ENCODE assay signal across 9 mouse cellular contexts in the genomic region with DNA sequence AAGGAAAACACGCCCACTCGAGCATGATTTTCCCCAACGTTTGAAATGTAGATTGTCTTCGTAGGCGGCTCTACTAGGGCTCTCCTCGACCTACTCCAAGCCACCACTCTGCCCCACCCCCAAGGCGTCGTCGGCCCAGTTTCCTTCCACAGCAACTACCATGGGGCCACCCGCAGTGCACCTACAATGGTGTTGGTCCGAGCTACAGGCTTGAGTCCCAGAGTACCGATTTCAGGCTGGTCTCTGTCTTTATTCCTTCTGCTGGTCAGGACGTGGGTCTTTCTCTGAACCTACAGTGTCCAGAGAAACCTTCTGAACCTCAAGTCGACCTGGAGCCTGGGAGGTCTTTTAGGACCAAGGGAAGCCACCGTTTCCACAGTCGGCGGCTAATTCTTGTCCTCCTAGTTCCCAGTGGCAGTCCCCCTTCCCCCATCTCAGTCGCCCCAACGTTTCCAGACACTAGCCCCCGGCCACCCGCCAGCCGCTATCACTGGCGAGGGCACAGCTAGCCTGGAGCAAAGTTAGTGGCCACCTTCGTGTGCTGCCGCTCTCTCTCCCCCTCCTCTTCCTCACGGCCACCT. TPM values are rescaled to one million over a fixed set of nuclear protein-coding genes. Genes with fewer than 3 reads are reported as not detected.
DNase-seq lines count a peak whose midpoint lies in the region; ATAC-seq lines count a peak whose summit lies in the region.
"Had no signal": no experiment of that assay in that cellular context is flagged by ENCODE, and none has a peak within 500 bp of the region (broad histone marks: within the 10 kb centered on the region; RNA-seq: fewer than 3 reads in every experiment).

No protein-coding gene starts in this region.

- H3K9ac ChIP-seq in kidney, embryonic 14.5 days (ENCODE audit: low read depth, low read length) = peak overlapping the region; percentile 45
- H3K9ac ChIP-seq in forebrain, embryonic 12.5 days = peak overlapping the region; percentile 67
- H3K9ac ChIP-seq in limb, embryonic 13.5 days = peak overlapping the region; percentile 68
- H3K9ac ChIP-seq in stomach, embryonic 15.5 days = no peak overlapping the region

- no peaks in the 10 kb centered on the region for H3K36me3 ChIP-seq in kidney, embryonic 14.5 days (ENCODE audit: control insufficient read depth, insufficient read depth, low read length)
- H3K36me3 ChIP-seq in forebrain, embryonic 12.5 days (replicated peaks) = no peaks in the 10 kb centered on the region
- H3K36me3 ChIP-seq in limb, embryonic 13.5 days = no peaks in the 10 kb centered on the region
- no peaks in the 10 kb centered on the region for H3K36me3 ChIP-seq in stomach, embryonic 15.5 days

- ATAC-seq in kidney, embryonic 14.5 days (ENCODE audit: low FRiP score, low TSS enrichment) = peak; percentile 11; the same call in 1 of the 2 replicates
- ATAC-seq in cerebellum, adult (ENCODE audit: insufficient number of reproducible peaks, low FRiP score, low TSS enrichment) = 0 out of 2 replicates have a peak, but pooled peaks have one; percentile 13
- ATAC-seq in forebrain, embryonic 12.5 days (ENCODE audit: low FRiP score) = peak; percentile 63
- peak; percentile 48 for ATAC-seq in limb, embryonic 13.5 days (ENCODE audit: low FRiP score, low read depth)
- ATAC-seq in stomach, embryonic 15.5 days (ENCODE audit: insufficient read depth, low FRiP score, low read depth) = peak; percentile 57; the same call in 1 of the 2 replicates

- H3K9me3 ChIP-seq in kidney, embryonic 14.5 days (ENCODE audit: control insufficient read depth, low read length) = no peaks in the 10 kb centered on the region
- H3K9me3 ChIP-seq in forebrain, embryonic 12.5 days = no peaks in the 10 kb centered on the region
- H3K9me3 ChIP-seq in limb, embryonic 13.5 days = no peaks in the 10 kb centered on the region
- H3K9me3 ChIP-seq in stomach, embryonic 15.5 days = no peaks in the 10 kb centered on the region

- H3K4me1 ChIP-seq in kidney, embryonic 14.5 days (ENCODE audit: control insufficient read depth, insufficient read depth, low read length) = peaks cover 9% of the 10 kb centered on the region; the same call in 1 of the 2 replicates
- H3K4me1 ChIP-seq in forebrain, embryonic 12.5 days = peaks cover 17% of the 10 kb centered on the region
- peaks cover 17% of the 10 kb centered on the region for H3K4me1 ChIP-seq in limb, embryonic 13.5 days
- H3K4me1 ChIP-seq in stomach, embryonic 15.5 days = peaks cover 15% of the 10 kb centered on the region

- H3K27ac ChIP-seq in kidney, embryonic 14.5 days (ENCODE audit: low read depth, low read length) = no peak overlapping the region
- no peak overlapping the region for H3K27ac ChIP-seq in forebrain, embryonic 12.5 days
- no peak overlapping the region for H3K27ac ChIP-seq in limb, embryonic 13.5 days
- no peak overlapping the region for H3K27ac ChIP-seq in stomach, embryonic 15.5 days

- peaks cover 44% of the 10 kb centered on the region for H3K27me3 ChIP-seq in kidney, embryonic 14.5 days (ENCODE audit: control insufficient read depth, insufficient read depth, low read length)
- H3K27me3 ChIP-seq in forebrain, embryonic 12.5 days = peaks cover 45% of the 10 kb centered on the region
- peaks cover 52% of the 10 kb centered on the region for H3K27me3 ChIP-seq in limb, embryonic 13.5 days
- peaks cover 26% of the 10 kb centered on the region for H3K27me3 ChIP-seq in stomach, embryonic 15.5 days (replicated peaks)

- peak overlapping the region; percentile 96 for H3K4me2 ChIP-seq in kidney, embryonic 14.5 days (replicated peaks; ENCODE audit: low read depth, low read length)
- peak overlapping the region; percentile 99 for H3K4me2 ChIP-seq in forebrain, embryonic 12.5 days
- H3K4me2 ChIP-seq in limb, embryonic 13.5 days (replicated peaks) = peak overlapping the region; percentile 89
- H3K4me2 ChIP-seq in stomach, embryonic 15.5 days = peak overlapping the region; percentile 95

- no peak for DNase-seq in kidney, postnatal 10 days
- DNase-seq in thymus, postnatal 0 days (ENCODE audit: low spot score) = no peak
- no peak for DNase-seq in urinary bladder, postnatal 36 days (ENCODE audit: low spot score in 2 of 2)

- WGBS in kidney, embryonic 14.5 days = 2% methylated on average over 25 of the region's 26 CpGs
- 2% methylated on average over 26 of the region's 26 CpGs for WGBS in forebrain, embryonic 12.5 days
- 2% methylated on average over 26 of the region's 26 CpGs for WGBS in limb, embryonic 13.5 days
- WGBS in stomach, embryonic 15.5 days = 4% methylated on average over 26 of the region's 26 CpGs

- peak overlapping the region; percentile 55 for H3K4me3 ChIP-seq in kidney, embryonic 14.5 days (ENCODE audit: low read length)
- H3K4me3 ChIP-seq in forebrain, embryonic 12.5 days (replicated peaks) = peak overlapping the region; percentile 59
- peak overlapping the region; percentile 65 for H3K4me3 ChIP-seq in limb, embryonic 13.5 days
- peak overlapping the region; percentile 49 for H3K4me3 ChIP-seq in stomach, embryonic 15.5 days (replicated peaks)

RNA-seq across cellular contexts. Expression of gene C530025M09Rik, which starts 1.0 kb away (rescaled TPM):
- polyA plus RNA-seq in kidney, embryonic 14.5 days (2014; fragmentation: Nextera tagmentation; extraction: Ambion mirVana) = not detected in 2 replicates
- 0.42 and 0.89 TPM in 2 replicates for polyA plus RNA-seq in forebrain, embryonic 12.5 days (2016; fragmentation: Nextera tagmentation; extraction: Ambion mirVana)
- 0.41 and 0.45 TPM in 2 replicates for polyA plus RNA-seq in limb, embryonic 13.5 days (2015; fragmentation: Nextera tagmentation; extraction: Ambion mirVana)
- 0.23 TPM in 1 of 2 replicates, not detected in the other for polyA plus RNA-seq in stomach, embryonic 15.5 days (2015; fragmentation: Nextera tagmentation; extraction: Ambion mirVana)
- polyA plus RNA-seq in thymus, postnatal 0 days (2015; fragmentation: Nextera tagmentation; extraction: Ambion mirVana) = not detected in 2 replicates
- polyA plus RNA-seq: large intestine, adult 2 months had no signal

RNA-seq across cellular contexts. Expression of gene Syndig1, which starts 1.0 kb away (rescaled TPM):
- polyA plus RNA-seq in kidney, embryonic 14.5 days (2014; fragmentation: Nextera tagmentation; extraction: Ambion mirVana) = 3.6 and 4.8 TPM in 2 replicates
- 8.1 and 8.6 TPM in 2 replicates for polyA plus RNA-seq in forebrain, embryonic 12.5 days (2016; fragmentation: Nextera tagmentation; extraction: Ambion mirVana)
- 11.3 and 14.0 TPM in 2 replicates for polyA plus RNA-seq in limb, embryonic 13.5 days (2015; fragmentation: Nextera tagmentation; extraction: Ambion mirVana)
- polyA plus RNA-seq in stomach, embryonic 15.5 days (2015; fragmentation: Nextera tagmentation; extraction: Ambion mirVana) = 7.9 and 8.2 TPM in 2 replicates
- polyA plus RNA-seq in thymus, postnatal 0 days (2015; fragmentation: Nextera tagmentation; extraction: Ambion mirVana) = 0.15 and 0.23 TPM in 2 replicates

Comparison
In these comparisons a context has a peak if more than half of its experiments do, and no peak if none do; other contexts are left out.
1. ATAC-seq: peak in every context shown above with its lines; median percentile 63 in forebrain, embryonic 12.5 days; 57 in stomach, embryonic 15.5 days; 48 in limb, embryonic 13.5 days; 13 in cerebellum, adult; 11 in kidney, embryonic 14.5 days.